Mouse (Mus musculus) forebrain, embryonic 16.5 days (tissue): Measurements from ENCODE around the gene Cacna1h. TPM values are rescaled to one million over a fixed set of nuclear protein-coding genes. Genes with fewer than 3 reads are reported as not detected.

ENCODE experiments used
- ATAC-seq: fragments of 200-750 bp; cut with Nextera tagmentation; 2 replicates; pipeline ENCODE4 v1.8.0; 2017; ENCODE audit warnings: mild to moderate bottlenecking, moderate library complexity
- H3K27ac ChIP-seq: fragments of 300-500 bp; sonication (generic); 2 replicates; pipeline ENCODE4 v1.5.1; 2014; ENCODE audit warnings: low read length, control low read depth
- H3K27me3 ChIP-seq: fragments of 300-500 bp; sonication (generic); replicated peaks from 2 replicates; pipeline ENCODE4 v1.6.1; 2014; ENCODE audit warnings: low read length; ENCODE audit not compliant: control insufficient read depth, insufficient read depth
- H3K36me3 ChIP-seq: fragments of 300-500 bp; sonication (generic); 2 replicates; pipeline ENCODE4 v1.6.1; 2014; ENCODE audit not compliant: control insufficient read depth, insufficient read depth
- H3K4me1 ChIP-seq: fragments of 300-500 bp; sonication (generic); replicated peaks from 2 replicates; pipeline ENCODE4 v1.6.1; 2014; ENCODE audit warnings: low read length; ENCODE audit not compliant: control insufficient read depth, insufficient read depth
- H3K4me2 ChIP-seq: fragments of 300-500 bp; sonication (generic); 2 replicates; pipeline ENCODE4 v1.6.1; 2014; ENCODE audit warnings: mild to moderate bottlenecking, low read length, control low read depth
- H3K4me3 ChIP-seq: fragments of 300-500 bp; sonication (generic); replicated peaks from 2 replicates; pipeline ENCODE4 v1.5.1; 2014; ENCODE audit warnings: mild to moderate bottlenecking, low read length, control low read depth
- H3K9ac ChIP-seq: fragments of 300-500 bp; sonication (generic); replicated peaks from 2 replicates; pipeline ENCODE4 v1.6.1; 2014; ENCODE audit warnings: low read depth, low read length, control low read depth
- H3K9me3 ChIP-seq: fragments of 300-500 bp; sonication (generic); 2 replicates; pipeline ENCODE4 v1.6.1; 2016; ENCODE audit warnings: low read length; ENCODE audit not compliant: control insufficient read depth
- WGBS: fragments of 180-500 bp; shearing (Covaris S2); extraction: QIAGEN DNeasy Blood & Tissue Kit; methylation state at CpG from one replicate; pipeline ENCODE4 v1.1.7; 2014; 5-methylcytosine and 5-hydroxymethylcytosine counted together
- polyA plus RNA-seq: library from polyadenylated mRNA; unstranded; fragments of >200 nt; fragmentation: Nextera tagmentation; extraction: Ambion mirVana; gene quantifications from 2 replicates; pipeline ENCODE4 v1.2.1, GENCODE M21; 2015

The Cacna1h gene
- polyA plus RNA-seq, 1 experiment from 2014 or later, result 14.7 TPM

- Histone ChIP-seq H3K27ac (no peak overlapping the region), H3K4me1 (peaks cover 44% of the 10 kb centered on the region), H3K4me3 (no peak overlapping the region), H3K9me3 (no peaks in the 10 kb centered on the region), H3K9ac (no peak overlapping the region), H3K4me2 (no peak overlapping the region), H3K27me3 (no peaks in the 10 kb centered on the region), H3K36me3 (no peaks in the 10 kb centered on the region)
- 0 out of 2 replicates have a peak, but pooled peaks have one; percentile 24 for ATAC-seq
- 15% methylated on average over 3 of the region's 3 CpGs for WGBS
Observed at GRCm38 (mm10) chr17:25416219-25416618, 17.4 kb downstream of the Cacna1h start.

GRCm38 (mm10) chr17:25415421-25415913, 18.1 kb downstream of the Cacna1h start:
- H3K4me2 ChIP-seq, result no peak overlapping the region
- no peaks in the 10 kb centered on the region for H3K9me3 ChIP-seq
- H3K27ac ChIP-seq, result no peak overlapping the region
- H3K36me3 ChIP-seq, result no peaks in the 10 kb centered on the region
- no peak for ATAC-seq
- no peaks in the 10 kb centered on the region for H3K27me3 ChIP-seq
- H3K4me3 ChIP-seq, result no peak overlapping the region
- peaks cover 50% of the 10 kb centered on the region for H3K4me1 ChIP-seq
- H3K9ac ChIP-seq, result no peak overlapping the region
- WGBS, result 3% methylated on average over 5 of the region's 6 CpGs

- Histone ChIP-seq H3K4me2 (no peak overlapping the region), H3K27me3 (no peaks in the 10 kb centered on the region), H3K36me3 (no peaks in the 10 kb centered on the region), H3K27ac (no peak overlapping the region), H3K4me1 (peaks cover 53% of the 10 kb centered on the region), H3K9me3 (no peaks in the 10 kb centered on the region), H3K9ac (no peak overlapping the region), H3K4me3 (no peak overlapping the region)
- WGBS, result 45% methylated on average over 3 of the region's 3 CpGs
- ATAC-seq, result no peak
Observed at GRCm38 (mm10) chr17:25414917-25415316, 18.7 kb downstream of the Cacna1h start.

- H3K36me3 ChIP-seq, result no peaks in the 10 kb centered on the region
- no peak overlapping the region for H3K4me3 ChIP-seq
- 69% methylated on average over 4 of the region's 4 CpGs for WGBS
- no peak overlapping the region for H3K9ac ChIP-seq
- H3K27me3 ChIP-seq, result no peaks in the 10 kb centered on the region
- H3K4me1 ChIP-seq, result peaks cover 50% of the 10 kb centered on the region
- no peak overlapping the region for H3K27ac ChIP-seq
- no peaks in the 10 kb centered on the region for H3K9me3 ChIP-seq
- no peak overlapping the region for H3K4me2 ChIP-seq
- ATAC-seq, result no peak
Observed at GRCm38 (mm10) chr17:25414209-25414608, 19.4 kb downstream of the Cacna1h start.

- Histone ChIP-seq H3K36me3 (no peaks in the 10 kb centered on the region), H3K27ac (no peak overlapping the region), H3K4me2 (no peak overlapping the region), H3K4me3 (no peak overlapping the region), H3K27me3 (no peaks in the 10 kb centered on the region), H3K9ac (no peak overlapping the region), H3K9me3 (no peaks in the 10 kb centered on the region), H3K4me1 (peaks cover 52% of the 10 kb centered on the region)
- 53% methylated on average over 4 of the region's 4 CpGs for WGBS
- no peak for ATAC-seq
Observed at GRCm38 (mm10) chr17:25411251-25411650, 22.3 kb downstream of the Cacna1h start.

GRCm38 (mm10) chr17:25410786-25411185, 22.8 kb downstream of the Cacna1h start:
- H3K4me1 ChIP-seq, result peaks cover 52% of the 10 kb centered on the region
- H3K36me3 ChIP-seq, result no peaks in the 10 kb centered on the region
- H3K4me3 ChIP-seq, result no peak overlapping the region
- 16% methylated on average over 7 of the region's 7 CpGs for WGBS
- H3K9me3 ChIP-seq, result no peaks in the 10 kb centered on the region
- ATAC-seq, result no peak
- H3K4me2 ChIP-seq, result no peak overlapping the region
- H3K9ac ChIP-seq, result no peak overlapping the region
- H3K27ac ChIP-seq, result no peak overlapping the region
- H3K27me3 ChIP-seq, result no peaks in the 10 kb centered on the region

- Histone ChIP-seq H3K27me3 (no peaks in the 10 kb centered on the region), H3K4me1 (peaks cover 52% of the 10 kb centered on the region), H3K9ac (no peak overlapping the region), H3K4me2 (no peak overlapping the region), H3K36me3 (no peaks in the 10 kb centered on the region), H3K4me3 (no peak overlapping the region), H3K27ac (peak overlapping the region; percentile 23; the same call in 1 of the 2 replicates), H3K9me3 (no peaks in the 10 kb centered on the region)
- no peak for ATAC-seq
- 77% methylated on average over 6 of the region's 6 CpGs for WGBS
Observed at GRCm38 (mm10) chr17:25410180-25410579, 23.4 kb downstream of the Cacna1h start.

- peaks cover 53% of the 10 kb centered on the region for H3K4me1 ChIP-seq
Observed at GRCm38 (mm10) chr17:25409621-25410020, 24.0 kb downstream of the Cacna1h start.

GRCm38 (mm10) chr17:25408302-25408999, 25.1 kb downstream of the Cacna1h start:
- Histone ChIP-seq H3K36me3 (no peaks in the 10 kb centered on the region), H3K27me3 (peaks cover 6% of the 10 kb centered on the region), H3K9ac (no peak overlapping the region), H3K9me3 (no peaks in the 10 kb centered on the region), H3K27ac (no peak overlapping the region), H3K4me3 (no peak overlapping the region), H3K4me1 (peaks cover 62% of the 10 kb centered on the region), H3K4me2 (no peak overlapping the region)
- WGBS, result 77% methylated on average over 7 of the region's 7 CpGs
- ATAC-seq, result no peak

More at GRCm38 (mm10) chr17:25409621-25410020, 24.0 kb downstream of the Cacna1h start:
- Histone ChIP-seq H3K27ac (no peak overlapping the region), H3K36me3 (no peaks in the 10 kb centered on the region), H3K27me3 (no peaks in the 10 kb centered on the region; the same call in 1 of the 2 replicates), H3K9me3 (no peaks in the 10 kb centered on the region), H3K9ac (no peak overlapping the region), H3K4me2 (no peak overlapping the region), H3K4me3 (no peak overlapping the region)
- WGBS, result 31% methylated on average over 7 of the region's 7 CpGs
- no peak for ATAC-seq
